In the genomic region with DNA sequence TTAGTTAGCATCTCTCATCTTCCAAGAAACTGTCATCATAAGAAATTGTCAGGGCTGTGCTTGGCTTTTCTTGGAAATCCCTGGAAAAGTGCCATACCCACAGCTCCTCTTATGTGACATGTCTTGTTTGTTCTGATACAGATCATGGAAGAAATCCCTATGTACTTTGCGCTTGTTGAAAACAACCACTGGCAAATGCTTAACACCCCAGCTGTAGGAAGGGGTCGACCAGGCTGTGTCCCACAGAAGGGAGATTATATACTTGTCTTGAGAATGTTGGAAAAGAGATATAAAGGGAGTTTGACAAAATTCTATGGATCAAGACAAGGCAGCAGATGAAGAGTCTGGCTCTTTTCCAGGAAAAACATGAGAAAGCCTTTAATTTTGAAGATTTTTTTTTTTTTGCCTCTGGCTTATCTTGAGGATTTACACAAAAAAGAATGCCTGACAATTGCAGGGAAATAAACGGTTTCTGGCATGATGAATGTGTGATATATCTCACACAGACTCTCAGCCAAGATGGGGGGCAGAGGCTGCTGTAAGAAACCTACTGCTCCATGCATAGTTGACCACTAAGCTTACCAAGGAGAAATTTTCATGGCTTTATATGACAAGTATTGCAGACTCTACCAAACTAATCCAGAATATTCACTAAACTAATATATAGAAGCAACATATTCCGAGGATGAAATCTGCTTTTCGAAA, we compare ENCODE assay signal across 14 mouse cellular contexts.
DNase-seq lines count a peak whose midpoint lies in the region; ATAC-seq and TF ChIP-seq lines count a peak whose summit lies in the region.
"Had no signal": no experiment of that assay in that cellular context is flagged by ENCODE, and none has a peak within 500 bp of the region (broad histone marks: within the 10 kb centered on the region; RNA-seq: fewer than 3 reads in every experiment).

No protein-coding gene starts in this region.

- peak; percentile 6 for DNase-seq in kidney, postnatal 10 days
- no peak for DNase-seq in kidney, adult 18-20 months
- DNase-seq in lung, postnatal 0 days (ENCODE audit: low spot score) = peak; percentile 56
- no peak for DNase-seq in lung, postnatal 14 days
- DNase-seq in brain, embryonic 18.5 days (ENCODE audit: low read depth, low spot score) = peak; percentile 61
- peak; percentile 11 to 42 for DNase-seq in frontal cortex, postnatal 36 days (ENCODE audit: low spot score in 2 of 2)
- DNase-seq in layer of hippocampus, adult 9-10 months (ENCODE audit: low spot score) = no peak
- no peak for DNase-seq in heart, postnatal 14 days
- DNase-seq: cerebellum, adult 9-11 months; thymus, postnatal 4 days had no signal

- no peaks in the 10 kb centered on the region for H3K36me3 ChIP-seq in lung, postnatal 0 days (ENCODE audit: insufficient read depth, low read length)
- H3K36me3 ChIP-seq: stomach, embryonic 15.5 days had no signal

- no peak overlapping the region for H3K4me3 ChIP-seq in lung, postnatal 0 days (ENCODE audit: low read depth, low read length)
- H3K4me3 ChIP-seq: myocyte; stomach, embryonic 15.5 days had no signal

- H3K27ac ChIP-seq in lung, postnatal 0 days (ENCODE audit: low read length) = no peak overlapping the region
- H3K27ac ChIP-seq: stomach, embryonic 15.5 days had no signal

- WGBS in lung, postnatal 0 days = 43% methylated on average over 5 of the region's 5 CpGs

- H3K4me1 ChIP-seq in lung, postnatal 0 days (ENCODE audit: insufficient read depth, low read depth, low read length) = no peaks in the 10 kb centered on the region
- H3K4me1 ChIP-seq: stomach, embryonic 15.5 days had no signal

- intact Hi-C loops in heart, postnatal 14 days (cut with DNase I) = no loop called here

- no peak overlapping the region for H3K9ac ChIP-seq in lung, postnatal 0 days (replicated peaks; ENCODE audit: low read depth)
- H3K9ac ChIP-seq: stomach, embryonic 15.5 days had no signal

- no peak for TF ChIP-seq CTCF in lung, postnatal 0 days (IDR thresholded peaks at IDR 0.05)

- ATAC-seq in lung, postnatal 0 days = peak; percentile 59
- ATAC-seq: intestine, embryonic 16.5 days had no signal

- no peaks in the 10 kb centered on the region for H3K27me3 ChIP-seq in lung, postnatal 0 days (replicated peaks; ENCODE audit: insufficient read depth, low read length)
- H3K27me3 ChIP-seq: CH12.LX; stomach, embryonic 15.5 days had no signal

- TF ChIP-seq EP300 in lung, postnatal 0 days (IDR thresholded peaks at IDR 0.05) = peak; percentile 9; the same call in 1 of the 2 replicates

- H3K4me2 ChIP-seq in lung, postnatal 0 days (replicated peaks; ENCODE audit: low read depth, low read length) = no peak overlapping the region
- H3K4me2 ChIP-seq: stomach, embryonic 15.5 days had no signal

- no peaks in the 10 kb centered on the region for H3K9me3 ChIP-seq in lung, postnatal 0 days (ENCODE audit: low read length)
- H3K9me3 ChIP-seq: stomach, embryonic 15.5 days had no signal

Comparison
In these comparisons a context has a peak if more than half of its experiments do, and no peak if none do; other contexts are left out.
1. DNase-seq: peak in kidney, postnatal 10 days (single experiment), lung, postnatal 0 days (single experiment), brain, embryonic 18.5 days (single experiment) and frontal cortex, postnatal 36 days (2 of 2); none in kidney, adult 18-20 months (single experiment), lung, postnatal 14 days (single experiment), layer of hippocampus, adult 9-10 months (single experiment) and heart, postnatal 14 days (0 of 2).